Mouse (Mus musculus): ENCODE results near the gene Rasal1.

Rasal1 gene

DNA sequence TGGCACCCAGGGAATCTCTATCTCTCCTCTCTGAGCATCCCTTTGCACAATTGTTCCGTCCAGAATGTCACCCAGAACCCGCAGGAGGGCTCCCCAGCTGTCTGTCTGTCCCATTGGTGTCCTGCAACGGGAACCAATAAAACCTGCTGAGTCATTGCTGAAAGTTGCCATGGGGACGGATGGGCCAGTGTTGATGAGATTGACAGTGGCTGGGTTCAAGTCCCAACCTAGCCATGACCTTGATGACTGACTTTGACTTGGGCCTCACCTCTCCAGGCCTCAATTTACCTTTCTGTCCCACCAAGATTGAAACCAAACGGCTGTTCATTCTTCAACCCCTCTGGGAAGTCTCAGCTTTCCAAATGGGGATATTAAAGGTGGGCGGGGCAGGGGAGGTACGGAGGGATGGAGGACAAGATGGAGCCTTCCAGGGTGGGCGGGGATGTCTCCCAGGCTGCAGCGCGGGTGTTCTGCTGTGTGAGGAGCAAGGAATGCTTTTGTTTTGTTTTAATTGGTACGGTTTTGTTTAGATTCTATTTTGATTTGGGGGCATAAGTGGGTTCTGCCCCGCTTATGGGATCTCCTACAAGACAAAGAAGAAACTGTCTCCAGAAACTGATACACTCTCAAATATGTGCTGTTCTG lies 77.3 kb downstream of the Rasal1 start:
- DNase-seq (ENCODE audit: low spot score), result no peak
